Mouse (Mus musculus) kidney, adult 11 months (tissue): ENCODE measurements at regions not wholly inside any gene's neighbourhood (a gene's known extent, or its start where the extent isn't known, plus 50 kb on each side); places are given as distances from the start of the nearest gene placed in this dataset.
"Not testable (repeated sequence)": the region's sequence is repeated elsewhere in the genome, so short reads cannot be mapped to it uniquely, and the experiment has no call there.

ENCODE experiments used
- DNase-seq: peaks from one replicate; pipeline ENCODE4 v3.0.0; 2022

- no peak for DNase-seq
Measured at GRCm38 (mm10) chr17:48678216-48678832, 223.6 kb downstream of the Unc5cl start.

- no peak for DNase-seq
Measured at GRCm38 (mm10) chr17:48680331-48680730, 225.6 kb downstream of the Unc5cl start.

- no peak for DNase-seq
Measured at GRCm38 (mm10) chr17:48688944-48689343, 234.2 kb downstream of the Unc5cl start.

- no peak for DNase-seq
Measured at GRCm38 (mm10) chr17:48698456-48698855, 233.7 kb upstream of the Lrfn2 start.

- DNase-seq = no peak
Measured at GRCm38 (mm10) chr17:48700591-48700990, 231.6 kb upstream of the Lrfn2 start.

- no peak for DNase-seq
Measured at GRCm38 (mm10) chr17:48720506-48720905, 211.7 kb upstream of the Lrfn2 start.

GRCm38 (mm10) chr17:48723286-48723685, 208.9 kb upstream of the Lrfn2 start:
- no peak for DNase-seq

GRCm38 (mm10) chr17:48724513-48725112, 207.6 kb upstream of the Lrfn2 start:
- no peak for DNase-seq

GRCm38 (mm10) chr17:48726460-48726859, 205.7 kb upstream of the Lrfn2 start:
- DNase-seq = no peak

GRCm38 (mm10) chr17:48733801-48734200, 198.4 kb upstream of the Lrfn2 start:
- no peak for DNase-seq

- DNase-seq = not testable (repeated sequence)
Measured at GRCm38 (mm10) chr17:48737181-48737580, 195.0 kb upstream of the Lrfn2 start.

- peak; percentile 18 for DNase-seq
Measured at GRCm38 (mm10) chr17:48738708-48739107, 193.5 kb upstream of the Lrfn2 start.

GRCm38 (mm10) chr17:48742769-48743405, 189.3 kb upstream of the Lrfn2 start:
- DNase-seq = no peak

- DNase-seq = no peak
Measured at GRCm38 (mm10) chr17:48770099-48770498, 162.1 kb upstream of the Lrfn2 start.

GRCm38 (mm10) chr17:48771721-48772320, 160.4 kb upstream of the Lrfn2 start:
- no peak for DNase-seq

- DNase-seq = peak; percentile 2
Measured at GRCm38 (mm10) chr17:48774172-48774890, 157.8 kb upstream of the Lrfn2 start.

GRCm38 (mm10) chr17:48775479-48775878, 156.7 kb upstream of the Lrfn2 start:
- no peak for DNase-seq

GRCm38 (mm10) chr17:48776502-48776902, 155.7 kb upstream of the Lrfn2 start:
- no peak for DNase-seq

- no peak for DNase-seq
Measured at GRCm38 (mm10) chr17:48780217-48780616, 152.0 kb upstream of the Lrfn2 start.

GRCm38 (mm10) chr17:48784417-48784816, 147.8 kb upstream of the Lrfn2 start:
- DNase-seq = no peak

- no peak for DNase-seq
Measured at GRCm38 (mm10) chr17:48786501-48786900, 145.7 kb upstream of the Lrfn2 start.

- DNase-seq = no peak
Measured at GRCm38 (mm10) chr17:48789846-48790245, 142.3 kb upstream of the Lrfn2 start.

GRCm38 (mm10) chr17:48790526-48790925, 141.7 kb upstream of the Lrfn2 start:
- no peak for DNase-seq
